Mouse (Mus musculus) intestine, embryonic 14.5 days (tissue): ENCODE results near the gene Ubap2. TPM values are rescaled to one million over a fixed set of nuclear protein-coding genes. Genes with fewer than 3 reads are reported as not detected.

Source experiments
- polyA plus RNA-seq: library from polyadenylated mRNA; unstranded; fragments of >200 nt; fragmentation: Nextera tagmentation; extraction: Ambion mirVana; gene quantifications from 2 replicates; pipeline ENCODE4 v1.2.1, GENCODE M21; 2014

The Ubap2 gene
- polyA plus RNA-seq, 1 experiment from 2014 or later: 55.1 TPM

Other genes with a start within 250 kb of the Ubap2 start
- gene Aqp7, start 227.0 kb downstream of the Ubap2 start, polyA plus RNA-seq: 0.16 TPM in 2 replicates
- gene Aqp3, start 177.0 kb downstream of the Ubap2 start, polyA plus RNA-seq: 0.96 TPM in 1 of 2 replicates, not detected in the other
- gene Nol6, start 150.7 kb downstream of the Ubap2 start, polyA plus RNA-seq: 26.3 and 26.4 TPM in 2 replicates
- 82.5 and 84.6 TPM in 2 replicates for gene Ube2r2, start 139.4 kb downstream of the Ubap2 start, polyA plus RNA-seq
- gene Dcaf12, start 39.7 kb upstream of the Ubap2 start, polyA plus RNA-seq: 44.2 and 44.9 TPM in 2 replicates
- gene Ubap1, start 73.9 kb upstream of the Ubap2 start, polyA plus RNA-seq: 50.5 and 54.8 TPM in 2 replicates
- gene Kif24, start 189.7 kb upstream of the Ubap2 start, polyA plus RNA-seq: 5.9 and 7.4 TPM in 2 replicates
- gene Nudt2, start 190.0 kb upstream of the Ubap2 start, polyA plus RNA-seq: 57.7 and 58.7 TPM in 2 replicates
- gene AI464131, start 227.9 kb upstream of the Ubap2 start, polyA plus RNA-seq: 6.1 and 6.9 TPM in 2 replicates
- 0.61 and 0.83 TPM in 2 replicates for gene 1110017D15Rik, start 242.2 kb upstream of the Ubap2 start, polyA plus RNA-seq